Mouse (Mus musculus) cerebral cortex, adult 2 months (tissue): ENCODE measurements around the gene A430078G23Rik.

Experiments used
- WGBS: fragments of 180-500 bp; shearing (Covaris S2); methylation state at CpG from one replicate; pipeline ENCODE4 v1.1.7; 2018; 5-methylcytosine and 5-hydroxymethylcytosine counted together

Gene A430078G23Rik

DNA sequence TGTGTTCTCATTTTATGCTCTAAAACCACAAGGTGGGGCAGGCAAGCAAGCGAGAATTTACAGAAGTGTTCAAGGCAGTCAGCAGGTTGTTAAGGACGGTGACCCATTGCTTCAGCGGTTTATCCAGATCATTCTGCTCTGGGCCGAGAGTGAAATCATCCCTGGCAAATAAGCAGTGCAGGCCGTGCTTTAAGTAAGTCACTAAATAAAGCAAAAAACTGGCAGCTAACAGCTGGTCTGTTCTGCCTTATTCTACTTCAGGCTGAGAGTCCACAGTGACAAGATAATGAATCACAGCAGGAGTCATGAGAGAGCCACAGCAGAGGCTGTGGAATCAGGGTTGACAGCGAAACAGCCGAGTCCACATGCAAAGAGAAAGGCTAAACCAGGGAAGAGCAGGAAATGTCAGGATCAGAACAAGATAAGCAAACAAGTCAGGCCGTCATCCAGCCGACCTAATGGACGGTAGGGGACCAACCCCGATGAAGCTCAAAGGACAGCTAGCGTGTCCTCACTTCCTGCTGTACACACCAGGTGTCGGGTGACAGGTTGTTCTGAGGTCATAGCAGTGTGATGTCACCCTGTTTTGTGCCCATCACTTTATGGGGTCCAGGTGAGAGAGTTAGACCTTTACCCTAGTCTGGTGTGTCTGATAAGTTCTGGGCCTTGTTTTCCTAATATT lies 4.9 kb upstream of the A430078G23Rik start:
- 58% methylated on average over 13 of the region's 13 CpGs for WGBS

DNA sequence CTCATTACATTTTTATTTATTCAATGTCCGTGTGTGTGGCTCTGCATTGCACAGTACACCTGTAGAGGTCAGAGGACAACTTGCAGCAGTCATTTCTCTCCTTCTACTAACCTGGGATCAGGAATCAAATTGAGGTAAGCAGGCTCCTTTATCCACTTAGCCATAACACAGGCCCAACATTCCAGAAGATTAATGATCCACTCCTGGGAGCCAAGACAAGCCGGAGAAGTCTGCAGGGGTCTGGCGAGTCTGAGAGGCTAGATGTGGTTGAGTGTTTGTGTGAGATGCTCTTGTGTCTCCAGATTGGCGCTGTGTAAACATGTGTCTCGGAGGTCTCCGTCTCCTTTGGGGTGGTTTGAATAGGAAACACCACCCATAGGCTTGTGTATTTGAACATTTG lies 2.5 kb upstream of the A430078G23Rik start:
- WGBS = 82% methylated on average over 6 of the region's 6 CpGs

DNA sequence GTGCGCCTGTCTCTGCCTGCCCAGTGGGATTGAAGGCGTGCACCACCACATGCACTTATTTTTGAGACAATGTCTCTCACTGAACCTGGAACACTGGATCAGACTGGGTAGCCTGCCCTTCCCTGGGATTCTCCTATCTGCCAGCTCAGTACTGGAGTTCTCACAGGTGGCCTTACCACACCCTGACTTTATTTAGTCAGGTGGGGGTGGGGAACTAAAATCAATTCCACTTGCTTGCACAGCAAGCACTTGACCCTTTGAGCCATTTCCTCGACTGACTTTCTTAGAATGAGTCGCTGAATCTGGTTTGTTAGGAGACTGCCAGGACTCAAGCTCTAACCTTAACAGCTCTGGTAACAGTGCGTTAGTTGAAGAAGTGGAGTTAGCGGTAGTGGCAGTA lies 500 bp upstream of the A430078G23Rik start:
- WGBS = 83% methylated on average over 6 of the region's 6 CpGs

DNA sequence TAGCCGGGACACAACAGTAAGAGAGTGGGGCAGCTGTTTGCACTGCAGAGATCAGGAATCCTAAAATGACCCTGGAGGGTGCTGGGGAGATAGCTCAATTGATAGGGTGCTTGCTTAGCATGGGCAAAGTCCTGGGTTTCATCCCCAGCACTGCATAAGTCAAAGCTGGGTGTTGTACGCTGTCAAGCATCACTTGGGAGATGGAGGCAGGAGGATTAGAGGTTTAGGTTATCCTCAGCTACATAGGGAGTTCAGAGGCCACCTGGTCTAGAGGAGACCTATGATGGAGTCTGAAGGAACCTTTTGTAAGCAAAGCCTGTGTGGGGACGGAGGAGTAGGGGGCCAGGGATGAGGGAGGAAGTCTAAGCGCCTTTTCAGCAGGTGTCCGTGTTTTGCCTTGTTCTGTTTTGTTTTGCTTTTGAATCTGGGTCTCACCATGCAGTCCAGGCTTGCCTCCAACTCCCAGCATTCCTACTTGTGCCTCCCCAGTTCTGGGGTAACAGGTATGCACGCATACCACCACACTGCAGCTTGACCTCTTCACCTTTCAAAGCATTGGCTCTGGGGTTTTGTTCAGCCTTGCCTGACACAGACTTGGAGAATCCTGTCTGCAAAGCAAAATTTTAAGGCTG lies 712 bp downstream of the A430078G23Rik start:
- 73% methylated on average over 6 of the region's 6 CpGs for WGBS

DNA sequence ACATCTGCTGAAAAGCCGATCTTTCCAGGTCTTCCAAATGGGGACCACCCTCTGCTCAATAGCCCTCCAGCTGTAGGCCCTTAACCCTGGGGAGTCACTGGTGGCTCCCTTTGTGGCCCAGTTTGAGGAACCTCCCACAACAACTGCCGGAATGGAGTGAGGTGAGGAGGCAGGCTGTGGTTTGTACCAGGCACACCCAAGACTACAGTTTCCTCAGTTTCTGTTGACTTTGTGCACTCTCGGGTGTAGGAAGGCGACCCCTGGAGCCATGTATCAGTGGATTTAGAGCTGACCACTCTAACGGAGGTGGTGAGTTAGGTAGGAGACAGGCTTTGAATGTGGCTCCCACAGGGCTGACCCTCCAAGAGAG lies 1.2 kb downstream of the A430078G23Rik start:
- WGBS = 83% methylated on average over 5 of the region's 5 CpGs

DNA sequence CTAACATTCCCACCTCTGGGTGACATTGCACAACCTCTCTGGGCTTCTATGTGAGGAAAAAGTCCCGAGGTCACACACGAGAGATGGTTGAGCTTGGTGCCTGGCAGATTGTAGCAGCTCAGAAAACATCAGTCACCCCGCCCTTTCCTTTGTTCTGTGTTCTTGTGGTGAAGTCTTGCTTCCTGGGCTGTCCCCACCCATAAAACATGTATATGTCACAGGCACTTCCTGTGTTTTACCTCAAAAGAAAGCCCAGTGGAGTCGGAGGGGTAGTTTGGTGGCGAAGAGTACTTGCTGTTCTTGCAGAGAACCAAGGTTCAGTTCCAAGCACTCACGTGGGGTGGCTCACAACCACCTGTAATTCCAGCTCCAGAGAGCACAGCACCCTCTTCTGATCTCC lies 2.4 kb downstream of the A430078G23Rik start:
- 84% methylated on average over 6 of the region's 6 CpGs for WGBS

DNA sequence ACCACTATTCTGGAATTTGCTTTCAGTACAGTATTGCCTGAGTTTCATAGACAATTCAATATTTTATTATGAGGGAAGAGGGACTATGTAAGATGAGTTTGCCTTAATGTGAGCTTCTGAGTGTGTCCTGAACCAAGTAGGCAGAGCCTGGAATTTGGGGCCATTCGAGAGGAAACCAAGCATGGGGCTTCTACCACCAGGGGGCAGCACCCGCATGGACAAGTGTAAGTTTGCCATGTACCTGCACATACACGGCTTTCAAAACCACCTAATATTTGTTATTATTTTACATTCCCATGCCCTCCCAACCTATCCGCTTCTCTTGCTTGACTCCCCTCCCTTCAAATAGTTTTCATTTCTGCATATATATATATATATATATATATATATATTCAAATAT lies 4.8 kb downstream of the A430078G23Rik start:
- WGBS = 6% methylated on average over 4 of the region's 4 CpGs

DNA sequence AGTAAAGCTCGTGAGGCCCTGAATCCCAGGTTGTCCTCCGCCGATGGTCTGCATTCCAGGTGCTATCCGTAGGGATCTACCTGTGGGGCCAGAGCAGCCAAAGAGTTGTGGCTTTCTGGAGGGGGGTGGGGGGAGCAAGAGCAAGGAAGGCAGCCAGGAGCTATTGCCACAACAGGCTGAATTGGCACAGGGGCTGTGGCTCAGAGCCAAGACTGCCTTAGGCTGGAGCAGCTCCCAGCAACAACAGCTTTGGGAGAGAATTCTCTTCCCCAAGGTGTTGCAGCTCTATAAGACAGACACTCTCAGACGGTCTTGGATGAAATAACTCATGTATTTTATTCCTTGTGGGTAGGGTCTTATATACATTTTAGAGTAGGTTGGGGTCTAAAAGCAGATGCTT lies 13.9 kb downstream of the A430078G23Rik start:
- WGBS = 77% methylated on average over 5 of the region's 5 CpGs

DNA sequence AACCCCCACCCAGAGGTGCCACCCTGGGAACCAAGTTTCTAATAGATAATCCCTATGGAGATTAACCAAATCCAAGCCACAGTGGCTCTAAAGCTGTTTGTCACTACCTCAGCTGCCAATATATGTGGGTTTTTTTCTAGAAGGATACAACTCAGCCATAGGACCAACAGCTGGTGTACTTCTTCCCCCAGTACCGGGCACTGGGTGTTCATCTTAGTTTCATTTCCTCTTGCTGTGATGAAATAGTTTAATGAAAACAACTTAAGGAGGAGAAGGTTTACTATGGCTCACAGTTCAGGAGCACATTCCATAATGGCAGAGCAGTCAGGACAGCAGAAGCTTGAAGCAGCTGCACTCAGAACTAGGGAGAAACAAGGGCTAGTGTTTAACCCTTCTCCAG lies 14.9 kb downstream of the A430078G23Rik start:
- WGBS = 73% methylated on average over 1 of the region's 1 CpGs

DNA sequence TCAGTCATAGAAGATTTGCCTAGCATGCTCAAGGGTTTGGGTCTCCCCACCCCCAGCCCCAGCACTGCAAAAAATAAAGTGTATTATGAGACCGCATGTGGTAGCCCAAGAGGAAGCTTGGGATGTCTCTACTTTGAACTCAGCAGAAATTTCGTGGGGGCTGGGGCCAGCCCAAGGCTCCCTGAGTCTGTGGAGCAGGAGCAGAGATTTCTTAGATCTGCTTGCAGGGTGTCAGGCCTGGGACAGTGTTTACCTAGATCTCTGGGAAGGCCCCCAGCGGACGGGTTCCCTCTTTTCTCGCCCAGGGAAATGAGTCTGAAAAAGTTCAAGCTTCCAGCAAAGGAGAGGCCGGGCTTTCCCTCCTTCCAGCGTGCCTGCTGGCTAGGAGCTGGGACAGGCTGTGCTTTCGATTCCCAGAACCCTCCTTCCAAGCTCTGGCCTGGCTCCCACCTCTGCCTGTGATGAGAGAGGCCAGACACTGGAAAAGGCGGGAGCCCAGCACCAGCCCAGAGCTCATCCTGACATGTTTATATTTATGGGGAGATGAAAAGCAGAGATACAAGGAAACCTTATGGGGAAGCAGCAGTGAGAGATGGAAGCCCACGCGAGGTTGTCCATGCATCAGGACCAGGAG lies 23.5 kb downstream of the A430078G23Rik start:
- WGBS = 66% methylated on average over 11 of the region's 11 CpGs

DNA sequence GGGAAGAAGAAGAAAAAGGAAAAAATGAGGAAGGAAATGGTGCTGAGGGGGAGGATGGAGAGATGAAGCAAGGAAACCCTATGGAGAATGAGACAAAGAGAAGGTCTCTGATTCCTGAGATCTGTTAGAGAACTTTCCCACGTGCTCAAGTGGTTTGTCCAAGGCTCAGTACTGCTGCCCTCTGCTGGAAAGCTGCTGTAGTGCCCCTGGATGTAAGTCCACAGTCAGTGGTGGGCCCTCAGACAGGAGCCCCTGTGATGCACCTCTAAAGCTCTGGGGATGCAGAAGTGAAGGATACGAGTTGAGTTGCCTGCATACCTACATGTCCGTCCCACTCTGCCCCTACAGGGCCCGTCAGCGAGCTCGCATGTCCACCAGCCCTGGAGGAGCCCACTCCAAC lies 34.1 kb downstream of the A430078G23Rik start:
- 47% methylated on average over 6 of the region's 6 CpGs for WGBS

DNA sequence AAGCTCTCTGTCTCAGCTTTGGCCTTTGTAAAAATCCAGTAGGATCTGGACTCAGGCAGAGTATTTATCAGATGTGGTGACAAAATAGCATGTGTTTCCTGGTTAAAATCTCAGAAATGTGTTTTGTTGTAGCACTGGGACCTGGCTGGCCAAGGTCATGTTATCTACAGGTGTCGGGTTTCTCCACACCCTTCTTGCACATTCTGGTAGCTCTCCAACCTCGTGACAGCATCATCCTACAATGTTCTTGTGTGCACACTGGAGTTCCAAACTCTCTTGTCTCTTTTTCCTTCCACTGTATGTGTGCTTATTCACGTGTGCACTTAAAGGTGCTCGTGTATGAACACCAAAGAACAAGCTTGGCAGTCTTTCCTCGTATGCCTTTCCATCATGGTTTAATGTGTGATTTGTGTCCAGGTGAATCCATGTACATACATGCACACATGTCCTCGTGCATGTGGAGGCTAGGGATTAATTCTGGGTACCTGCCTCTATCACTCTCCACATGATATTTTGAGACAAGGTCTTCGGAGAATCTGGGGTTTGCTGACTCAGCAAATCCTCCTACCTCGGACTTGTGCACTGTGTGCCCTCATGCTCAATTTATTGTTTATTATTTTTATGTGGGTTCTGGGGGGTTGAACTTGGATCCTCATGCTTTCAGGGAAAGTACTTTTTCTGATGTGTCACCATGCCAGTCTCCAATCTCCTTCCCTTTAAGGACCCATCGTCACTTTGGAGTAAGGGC lies 35.5 kb downstream of the A430078G23Rik start:
- 80% methylated on average over 9 of the region's 9 CpGs for WGBS

DNA sequence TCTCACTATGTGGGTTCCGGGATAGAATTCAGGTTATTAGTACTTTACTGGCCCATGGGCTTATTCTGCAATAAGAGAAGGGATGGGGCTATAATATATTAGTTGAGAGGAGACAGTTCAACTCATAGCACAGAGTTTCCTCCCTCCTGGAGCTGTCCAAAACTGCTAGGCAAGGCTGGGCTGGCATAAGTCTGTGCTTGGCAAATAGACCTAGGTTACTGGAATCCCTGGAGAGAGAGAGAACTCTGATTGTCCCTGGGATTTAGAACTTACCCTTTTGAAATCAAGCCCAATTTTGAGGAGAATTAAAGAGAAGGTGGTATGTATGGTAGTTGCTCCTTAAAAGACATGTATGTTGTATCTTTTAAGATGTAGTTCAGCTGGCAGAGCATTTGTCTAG lies 36.3 kb downstream of the A430078G23Rik start:
- WGBS = 98% methylated on average over 1 of the region's 1 CpGs

DNA sequence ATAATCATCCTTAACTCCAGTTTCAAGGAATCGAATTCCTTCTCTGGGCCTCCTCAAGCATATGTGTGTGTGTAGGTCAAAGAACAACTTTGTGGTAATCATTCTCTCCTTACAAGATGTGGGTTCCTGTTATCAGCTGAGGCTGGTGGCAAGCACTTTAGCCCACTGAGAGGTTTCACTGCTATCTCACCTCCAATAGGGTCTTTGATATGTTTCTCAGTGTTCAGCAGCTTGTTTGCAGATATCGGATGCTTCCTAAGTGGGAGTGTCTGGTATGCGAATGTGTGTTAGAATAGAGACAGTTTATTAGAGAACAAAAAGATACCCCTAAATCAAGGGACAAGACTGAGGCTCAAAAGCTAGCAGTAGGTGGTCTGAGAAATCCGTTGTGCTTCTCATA lies 39.1 kb downstream of the A430078G23Rik start:
- 30% methylated on average over 4 of the region's 4 CpGs for WGBS

DNA sequence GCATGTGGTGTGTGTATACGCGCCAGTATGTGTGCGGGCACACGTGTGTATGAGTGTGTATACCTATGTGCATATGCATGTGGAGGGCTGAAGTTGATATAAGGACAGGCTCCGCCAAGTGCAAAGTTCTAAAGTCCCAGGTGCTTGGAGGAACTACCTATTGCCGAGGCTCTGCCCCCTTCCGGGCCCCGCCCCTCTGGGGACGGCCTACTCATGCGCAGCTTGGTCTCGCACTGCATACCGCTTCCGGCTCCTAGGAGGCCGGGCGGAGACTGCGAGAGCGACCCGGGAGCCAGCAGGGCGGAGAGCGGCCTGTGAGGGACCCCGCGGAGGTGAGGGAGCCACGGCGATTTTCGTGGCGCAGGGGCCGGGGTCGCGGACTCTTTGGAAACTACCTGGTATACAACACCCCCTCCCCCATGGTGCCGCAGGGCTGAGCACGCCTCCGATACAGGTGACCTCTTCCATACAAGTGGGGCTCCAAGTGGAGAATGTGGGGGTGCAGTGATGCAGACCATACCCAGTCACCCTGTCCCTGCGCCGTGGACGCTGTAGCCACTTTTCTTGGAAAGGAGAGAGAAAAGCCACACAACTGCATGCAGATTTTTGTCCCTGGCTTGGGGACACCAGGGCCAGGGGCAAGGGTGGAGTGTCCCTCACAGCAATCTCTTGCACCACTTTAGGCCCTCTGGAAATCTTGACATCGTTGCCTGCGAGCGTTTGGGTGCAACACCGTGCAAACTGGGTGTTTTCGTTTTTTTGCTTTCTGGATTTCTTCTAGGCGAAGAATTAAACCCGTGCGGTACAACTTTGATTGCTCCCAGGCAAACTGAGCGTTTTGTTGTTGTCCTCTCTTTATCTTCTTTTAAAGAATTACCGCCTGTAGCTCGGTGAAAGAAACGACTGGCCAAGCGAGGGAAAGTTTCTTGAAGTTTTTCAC lies 39.8 kb downstream of the A430078G23Rik start, which contains the start of gene Arhgef18:
Gene Arhgef18 (plus strand): TSS at position 236 of the 940 bp plus-strand sequence.
- WGBS = 1% methylated on average over 48 of the region's 48 CpGs

DNA sequence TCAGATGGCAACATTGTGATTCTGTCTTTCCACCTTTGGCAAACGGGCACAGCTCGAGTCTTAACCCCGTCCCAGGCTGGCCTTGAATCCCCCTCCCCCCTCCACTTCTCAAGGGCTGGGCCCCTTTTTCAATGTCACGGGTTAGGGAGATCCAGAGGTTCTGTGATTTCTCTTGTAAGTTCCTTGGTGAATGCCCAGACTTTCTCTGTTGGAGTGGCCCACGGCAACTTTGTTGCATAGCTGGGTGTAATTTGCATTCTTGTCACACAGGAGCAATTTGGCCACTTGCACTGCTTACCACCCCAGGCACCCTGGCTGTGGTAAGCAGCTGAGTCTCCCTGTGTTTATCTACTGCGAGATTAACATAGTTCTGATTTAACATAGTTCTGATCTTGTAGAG lies 41.4 kb downstream of the A430078G23Rik start:
- 36% methylated on average over 6 of the region's 6 CpGs for WGBS

DNA sequence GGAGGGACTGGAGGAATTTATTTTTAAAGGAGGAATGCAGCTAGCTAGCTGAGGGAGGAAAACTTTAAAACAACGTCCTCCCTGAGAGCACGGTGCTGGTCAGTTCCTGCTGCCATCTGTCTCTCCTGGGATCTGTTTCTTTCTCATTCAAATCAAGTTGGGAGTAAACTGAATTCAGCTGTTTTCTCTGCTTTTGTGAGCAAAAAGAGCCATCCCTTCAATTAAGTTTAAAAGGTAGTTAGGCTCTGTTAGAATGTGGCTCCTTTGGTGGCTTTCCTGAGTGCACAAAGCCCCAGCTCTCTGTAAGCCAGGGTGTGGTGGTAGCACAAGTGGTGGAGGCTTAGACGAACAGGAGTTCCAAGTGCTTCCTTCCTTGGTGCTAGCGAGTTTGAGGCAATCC lies 42.0 kb downstream of the A430078G23Rik start:
- WGBS = 45% methylated on average over 4 of the region's 4 CpGs

DNA sequence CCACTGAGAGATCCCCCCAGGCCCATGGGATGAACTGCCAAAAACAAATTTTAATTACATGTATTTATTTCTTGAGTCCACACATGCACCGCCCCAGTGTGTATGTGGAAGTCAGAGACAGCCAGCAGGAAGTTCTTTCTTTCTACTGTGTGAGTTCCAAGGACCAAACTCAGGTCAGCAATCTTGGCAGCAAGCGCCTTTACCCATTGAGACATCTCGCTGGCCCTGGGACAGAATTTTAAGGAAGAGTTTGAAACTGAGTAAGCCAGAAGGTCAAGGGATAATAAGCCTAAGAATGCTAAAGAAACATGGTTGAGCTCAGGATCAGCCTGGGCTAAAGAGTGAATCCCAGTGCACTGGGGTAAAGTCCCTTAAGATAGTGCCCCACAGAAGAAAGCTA lies 44.4 kb downstream of the A430078G23Rik start:
- WGBS = 73% methylated on average over 3 of the region's 3 CpGs

DNA sequence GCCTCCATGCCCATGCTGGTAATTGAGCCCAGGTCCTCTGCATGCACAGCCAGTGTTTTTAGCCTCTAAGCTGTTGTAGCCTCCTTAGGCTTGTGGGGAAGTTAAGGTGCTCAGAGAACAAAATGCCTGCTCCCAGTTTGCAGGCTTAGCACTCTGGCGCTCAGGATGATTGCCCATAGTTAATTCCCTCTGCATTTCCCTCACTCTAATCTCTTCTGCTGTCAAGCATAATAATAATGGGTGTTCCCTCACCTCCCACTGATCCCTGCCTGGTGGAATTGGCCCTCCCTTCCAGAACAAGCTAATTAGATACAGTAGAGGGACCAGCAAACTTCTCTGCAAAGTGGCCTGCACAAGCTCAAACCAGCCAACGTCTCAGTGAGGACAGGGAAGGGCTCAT lies 47.3 kb downstream of the A430078G23Rik start:
- 50% methylated on average over 2 of the region's 2 CpGs for WGBS

DNA sequence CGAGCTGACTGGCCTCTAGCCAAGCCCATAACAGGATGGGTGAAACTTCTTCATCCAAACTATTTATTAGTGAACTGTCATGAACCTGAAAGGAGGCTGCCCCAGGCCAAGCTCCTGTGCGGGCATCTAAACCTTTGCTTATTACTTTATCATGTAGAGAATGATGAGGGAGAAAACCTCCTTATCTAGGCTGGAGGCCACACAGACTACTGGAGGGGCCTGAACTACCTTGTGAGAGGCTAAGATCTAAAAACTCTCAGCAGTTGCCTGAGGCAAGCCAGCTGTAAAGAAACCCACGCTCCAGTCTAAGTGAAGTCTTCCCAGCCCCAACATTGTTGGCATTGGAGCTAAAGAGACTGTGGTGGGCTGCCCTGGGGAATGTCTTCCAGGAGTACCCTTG lies 54.2 kb downstream of the A430078G23Rik start:
- WGBS = 88% methylated on average over 3 of the region's 3 CpGs

DNA sequence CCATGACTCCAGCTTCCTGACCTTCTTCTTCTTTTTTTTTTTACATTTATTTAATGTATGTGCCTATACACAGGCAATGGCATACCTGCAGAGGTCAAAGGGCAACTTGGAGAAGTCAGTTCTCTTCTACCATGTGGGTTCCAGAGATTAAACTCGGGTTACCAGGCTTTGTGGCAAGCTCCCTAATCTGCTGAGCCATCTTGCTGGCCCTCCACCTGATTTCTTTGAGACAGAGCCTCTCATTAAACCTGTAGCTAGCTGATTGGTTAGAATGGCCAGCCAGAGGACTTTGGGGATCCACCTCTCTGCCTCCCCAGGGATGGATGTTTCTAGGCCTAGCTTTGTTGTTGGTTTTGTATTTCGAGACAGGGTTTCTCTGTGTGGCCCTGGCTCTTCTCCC lies 57.9 kb downstream of the A430078G23Rik start:
- WGBS = 80% methylated on average over 2 of the region's 2 CpGs
